Mouse (Mus musculus) CH12.LX (cell line): Measurements from ENCODE around the gene Ubxn1. TPM values are rescaled to one million over a fixed set of nuclear protein-coding genes. Genes with fewer than 3 reads are reported as not detected.

Source experiments
- DNase-seq: peaks from one replicate; pipeline ENCODE4 v3.0.0-alpha.2; 2013; ENCODE audit errors: extremely low read depth
- H3K27ac ChIP-seq: 2 replicates; pipeline ENCODE4 v1.5.1; 2012; ENCODE audit warnings: low read depth, mild to moderate bottlenecking, control low read depth, moderate library complexity; ENCODE audit not compliant: insufficient read depth
- H3K27me3 ChIP-seq: replicated peaks from 2 replicates; pipeline ENCODE3; 2012; ENCODE audit warnings: inconsistent platforms
- H3K36me3 ChIP-seq, 2 experiments: replicated peaks in 1 of 2; 2 replicates each; pipeline versions ENCODE3 to v1.6.1; 2012; ENCODE audit warnings: inconsistent platforms in 1 of 2, low read length in 1 of 2, mild to moderate bottlenecking in 1 of 2, mixed read lengths in 1 of 2, moderate library complexity in 1 of 2; ENCODE audit not compliant: control insufficient read depth in 1 of 2, insufficient read depth in 1 of 2
- H3K4me1 ChIP-seq, 2 experiments: 2 replicates each; pipeline ENCODE4 v1.6.1; 2012; ENCODE audit warnings: inconsistent platforms in 1 of 2, moderate library complexity in 1 of 2; ENCODE audit not compliant: insufficient read depth in 2 of 2, control insufficient read depth in 1 of 2
- H3K4me2 ChIP-seq: 2 replicates; pipeline ENCODE4 v1.6.1; 2012; ENCODE audit warnings: low read depth, mild to moderate bottlenecking, control low read depth; ENCODE audit not compliant: poor library complexity, insufficient read depth, severe bottlenecking
- H3K4me3 ChIP-seq, 3 experiments: fragments of 150-350 bp in 1 of 3; sonication (generic) in 1 of 3; replicated peaks in 1 of 3; 2 replicates each; pipeline versions ENCODE3 to v1.5.1; 2011 to 2012; ENCODE audit warnings: low read depth in 2 of 3, low read length in 2 of 3, mild to moderate bottlenecking in 2 of 3, moderate library complexity in 2 of 3, control low read depth in 1 of 3, improper control_type of control experiment in 1 of 3, inconsistent platforms in 1 of 3, mixed read lengths in 1 of 3; ENCODE audit not compliant: poor library complexity in 1 of 3
- H3K79me2 ChIP-seq: replicated peaks from 2 replicates; pipeline ENCODE4 v1.6.1; 2012; ENCODE audit warnings: mild to moderate bottlenecking, moderate library complexity; ENCODE audit not compliant: control insufficient read depth, poor library complexity, insufficient read depth, severe bottlenecking; ENCODE audit errors: extremely low read depth
- H3K9ac ChIP-seq: 2 replicates; pipeline ENCODE4 v1.6.1; 2012; ENCODE audit warnings: low read depth, mild to moderate bottlenecking, control low read depth, moderate library complexity; ENCODE audit not compliant: insufficient read depth
- H3K9me3 ChIP-seq: replicated peaks from 2 replicates; pipeline ENCODE3; 2012; ENCODE audit warnings: low read length, inconsistent platforms, mixed read lengths
- CHD1 ChIP-seq: IDR thresholded peaks from 2 replicates; pipeline ENCODE4 v1.6.1; 2012; ENCODE audit warnings: low read depth, low read length, improper control_type of control experiment, inconsistent platforms
- CHD2 ChIP-seq: IDR thresholded peaks from 2 replicates; pipeline ENCODE4 v1.6.1; 2011; ENCODE audit warnings: low read length, improper control_type of control experiment
- CTCF ChIP-seq, 2 experiments: IDR thresholded peaks in 1 of 2; conservative IDR thresholded peaks in 1 of 2; 2 replicates each; pipeline ENCODE4 v1.5.1; 2011 to 2012; ENCODE audit warnings: low read depth in 2 of 2, low read length in 2 of 2, improper control_type of control experiment in 1 of 2, inconsistent platforms in 1 of 2, mild to moderate bottlenecking in 1 of 2, moderate library complexity in 1 of 2
- ELF1 ChIP-seq: IDR thresholded peaks from 2 replicates; pipeline ENCODE4 v1.6.1; 2014; ENCODE audit warnings: low read depth, mild to moderate bottlenecking, inconsistent platforms, low read length, improper control_type of control experiment
- EP300 ChIP-seq: IDR thresholded peaks from 2 replicates; pipeline ENCODE4 v1.6.1; 2011; ENCODE audit warnings: low read length, improper control_type of control experiment
- ETS1 ChIP-seq: conservative IDR thresholded peaks from 2 replicates; pipeline ENCODE4 v1.6.1; 2012; ENCODE audit warnings: low read depth, mild to moderate bottlenecking, inconsistent platforms, low read length, improper control_type of control experiment, moderate library complexity
- IRF4 ChIP-seq: IDR thresholded peaks from 2 replicates; pipeline ENCODE4 v1.6.1; 2014; ENCODE audit warnings: low read depth, mild to moderate bottlenecking, inconsistent platforms, low read length, improper control_type of control experiment
- JUN ChIP-seq: IDR thresholded peaks from 2 replicates; pipeline ENCODE4 v1.6.1; 2011; ENCODE audit warnings: low read depth, mild to moderate bottlenecking, low read length, improper control_type of control experiment, moderate library complexity; ENCODE audit not compliant: insufficient read depth
- JUND ChIP-seq: conservative IDR thresholded peaks from 2 replicates; pipeline ENCODE4 v1.6.1; 2011; ENCODE audit warnings: low read depth, low read length, improper control_type of control experiment
- KAT2A ChIP-seq: IDR thresholded peaks from 2 replicates; pipeline ENCODE4 v1.6.1; 2012; ENCODE audit warnings: low read length, improper control_type of control experiment, inconsistent platforms; ENCODE audit not compliant: insufficient replicate concordance
- MAFK ChIP-seq: IDR thresholded peaks from 2 replicates; pipeline ENCODE4 v1.6.1; 2011; ENCODE audit warnings: low read length, improper control_type of control experiment; ENCODE audit not compliant: insufficient replicate concordance
- MAX ChIP-seq: IDR thresholded peaks from 2 replicates; pipeline ENCODE4 v1.6.1; 2011; ENCODE audit warnings: low read length, improper control_type of control experiment
- MEF2A ChIP-seq: IDR thresholded peaks from 2 replicates; pipeline ENCODE4 v1.6.1; 2014; ENCODE audit warnings: low read depth, mild to moderate bottlenecking, inconsistent platforms, low read length, improper control_type of control experiment, borderline replicate concordance
- MXI1 ChIP-seq: IDR thresholded peaks from 2 replicates; pipeline ENCODE4 v1.6.1; 2011; ENCODE audit warnings: mild to moderate bottlenecking, low read depth, low read length, improper control_type of control experiment
- MYC ChIP-seq: IDR thresholded peaks from 2 replicates; pipeline ENCODE4 v1.6.1; 2011; ENCODE audit warnings: low read depth, mild to moderate bottlenecking, improper control_type of control experiment, low read length
- NELFE ChIP-seq: IDR thresholded peaks from 2 replicates; pipeline ENCODE4 v1.6.1; 2011; ENCODE audit warnings: low read depth, low read length, improper control_type of control experiment
- POLR2A ChIP-seq: IDR thresholded peaks from 2 replicates; pipeline ENCODE4 v1.6.1; 2011; ENCODE audit warnings: low read depth, mild to moderate bottlenecking, improper control_type of control experiment, low read length
- RAD21 ChIP-seq: IDR thresholded peaks from 2 replicates; pipeline ENCODE4 v1.6.1; 2011; ENCODE audit warnings: low read depth, mild to moderate bottlenecking, low read length, improper control_type of control experiment, moderate library complexity
- SMC3 ChIP-seq: IDR thresholded peaks from 2 replicates; pipeline ENCODE4 v1.6.1; 2011; ENCODE audit warnings: low read depth, low read length, improper control_type of control experiment
- TBP ChIP-seq: conservative IDR thresholded peaks from 2 replicates; pipeline ENCODE4 v1.6.1; 2011; ENCODE audit warnings: low read depth, low read length, improper control_type of control experiment
- USF1 ChIP-seq: IDR thresholded peaks from 2 replicates; pipeline ENCODE4 v1.6.1; 2014; ENCODE audit warnings: low read depth, mild to moderate bottlenecking, inconsistent platforms, low read length, improper control_type of control experiment
- USF2 ChIP-seq: conservative IDR thresholded peaks from 2 replicates; pipeline ENCODE4 v1.6.1; 2011; ENCODE audit warnings: low read depth, low read length, improper control_type of control experiment
- ZC3H11A ChIP-seq: IDR thresholded peaks from 2 replicates; pipeline ENCODE4 v1.6.1; 2012; ENCODE audit warnings: low read depth, mild to moderate bottlenecking, inconsistent platforms, low read length, improper control_type of control experiment
- ZNF384 ChIP-seq: IDR thresholded peaks from 2 replicates; pipeline ENCODE4 v1.6.1; 2012; ENCODE audit warnings: low read depth, low read length, improper control_type of control experiment, inconsistent platforms
- dilution Hi-C: fragments of 300-500 bp; cut with MboI; formaldehyde crosslinking; loops from 2 replicates; pipeline ENCODE4 v1.14.3; 2020; ENCODE audit warnings: low sequenced_read_pairs; ENCODE audit not compliant: extremely low pct_unique_long_range_greater_than_20kb, extremely low pct_ligation_motif_present
- in situ Hi-C: fragments of 300-500 bp; cut with MboI; formaldehyde crosslinking; loops from 3 replicates; pipeline ENCODE4 v1.14.3; 2019; ENCODE audit warnings: low sequenced_read_pairs, low pct_ligation_motif_present, low pct_unique_long_range_greater_than_20kb, mixed read lengths
- polyA plus RNA-seq: library from polyadenylated mRNA; unstranded; fragments of >175 nt; gene quantifications from 2 replicates; pipeline ENCODE4 v1.2.1, GENCODE M21; 2012; ENCODE audit warnings: low read depth; ENCODE audit not compliant: insufficient read length
- total RNA-seq, 2 experiments: library from RNA; depleted of rRNA; stranded (reverse); fragments of 300-350 nt in 1 of 2; fragments of >200 nt in 1 of 2; gene quantifications; 2 replicates each; pipeline ENCODE4 v1.2.3; 2012 to 2014

Gene Ubxn1
- total and polyA plus RNA-seq, 3 experiments: 96.3 to 226 (median 140) TPM

- H3K4me2 ChIP-seq: peak overlapping the region; percentile 96
- no peaks in the 10 kb centered on the region for H3K27me3 ChIP-seq
- no peak overlapping the region for H3K27ac ChIP-seq
- peaks cover 69% of the 10 kb centered on the region for H3K79me2 ChIP-seq
- dilution Hi-C loops (no loop called here), in situ Hi-C loops (loop anchor here (5.0 kb wide), 1 partner anchor 38 kb away; no protein-coding TSS in a partner anchor)
- TF ChIP-seq USF2 (no peak), POLR2A (no peak), CHD2 (no peak), MAX (no peak), MAFK (no peak), JUND (no peak), TBP (no peak), MXI1 (no peak), NELFE (no peak)
- H3K9me3 ChIP-seq: no peaks in the 10 kb centered on the region
- H3K9ac ChIP-seq: peak overlapping the region; percentile 85
- H3K4me3 ChIP-seq: peak overlapping the region; percentile 82 to 99 (median 99)
- DNase-seq: no peak
- peaks cover 32 to 68% of the 10 kb centered on the region in 2 experiments for H3K4me1 ChIP-seq
- H3K36me3 ChIP-seq: peaks cover 33 to 52% of the 10 kb centered on the region in 2 experiments
Measured at GRCm38 (mm10) chr19:8899079-8899478, 27.8 kb downstream of the Ubxn1 start.

- Histone ChIP-seq H3K79me2 (peaks cover 57% of the 10 kb centered on the region), H3K9me3 (no peaks in the 10 kb centered on the region), H3K4me1 (peaks cover 18 to 34% of the 10 kb centered on the region in 2 experiments), H3K4me3 (no peak overlapping the region), H3K4me2 (no peak overlapping the region), H3K9ac (no peak overlapping the region), H3K27me3 (no peaks in the 10 kb centered on the region), H3K27ac (peak overlapping the region; percentile 18), H3K36me3 (peaks cover 51 to 76% of the 10 kb centered on the region in 2 experiments)
- TF ChIP-seq IRF4 (peak; percentile 82), MEF2A (peak; percentile 89), SMC3 (no peak), NELFE (no peak), ETS1 (peak; percentile 38; the same call in 1 of the 2 replicates), EP300 (peak; percentile 82), JUN (peak; percentile 92), JUND (peak; percentile 82)
- in situ Hi-C loops: no loop called here
- dilution Hi-C loops: no loop called here
- DNase-seq: no peak
Measured at GRCm38 (mm10) chr19:8903412-8903811, 32.1 kb downstream of the Ubxn1 start.

GRCm38 (mm10) chr19:8908531-8908930 lies 37.2 kb downstream of the Ubxn1 start:
- Histone ChIP-seq H3K27me3 (no peaks in the 10 kb centered on the region), H3K9ac (no peak overlapping the region), H3K79me2 (peaks cover 10% of the 10 kb centered on the region; the same call in 1 of the 2 replicates), H3K9me3 (no peaks in the 10 kb centered on the region), H3K4me3 (no peak overlapping the region), H3K27ac (no peak overlapping the region), H3K4me1 (no peaks in the 10 kb centered on the region), H3K4me2 (no peak overlapping the region), H3K36me3 (peaks cover 88 to 97% of the 10 kb centered on the region in 2 experiments)
- TF ChIP-seq CHD1 (no peak), ZC3H11A (no peak), JUND (no peak), KAT2A (no peak), ZNF384 (no peak), MAX (no peak), JUN (no peak), RAD21 (no peak), POLR2A (no peak), CTCF (conservative IDR thresholded peaks at IDR 0.05 in 1 of 2, IDR thresholded peaks at IDR 0.05 in 1 of 2; ENCODE audit: low read depth in 2 of 2, low read length in 2 of 2) (no peak), USF1 (no peak), MAFK (no peak), ELF1 (no peak), MYC (no peak)
- no peak for DNase-seq
- in situ Hi-C loops (no loop called here), dilution Hi-C loops (no loop called here)
